Mouse (Mus musculus): ENCODE data around the gene Strc. TPM values are rescaled to one million over a fixed set of nuclear protein-coding genes. Genes with fewer than 3 reads are reported as not detected.

The Strc gene
- polyA plus RNA-seq, 1 experiment from 2014 or later: not detected

DNA sequence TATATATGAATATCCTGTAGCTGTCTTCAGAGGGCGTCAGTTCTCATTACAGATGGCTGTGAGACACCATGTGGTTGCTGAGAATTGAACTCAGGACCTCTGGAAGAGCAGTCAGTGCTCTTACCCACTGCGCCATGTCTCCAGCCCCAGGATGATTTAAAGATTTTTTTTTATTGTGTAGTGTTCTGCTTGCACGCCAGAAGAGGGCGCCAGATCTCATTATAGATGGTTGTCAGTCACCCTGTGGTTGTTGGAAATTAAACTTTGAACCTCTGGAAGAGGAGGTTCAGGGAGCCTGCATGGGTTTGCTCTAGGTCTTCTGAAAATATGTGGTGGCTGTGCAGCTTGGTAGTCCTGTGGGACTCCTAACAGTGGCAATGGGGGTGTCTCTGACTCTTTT lies 21.2 kb upstream of the Strc start:
- Histone ChIP-seq H3K4me3 (replicated peaks) (no peak overlapping the region), H3K4me2 (no peak overlapping the region), H3K27me3 (replicated peaks) (no peaks in the 10 kb centered on the region), H3K9ac (replicated peaks) (no peak overlapping the region), H3K9me3 (replicated peaks) (no peaks in the 10 kb centered on the region), H3K36me3 (peaks cover 3% of the 10 kb centered on the region; the same call in 1 of the 2 replicates), H3K4me1 (peaks cover 10% of the 10 kb centered on the region), H3K27ac (replicated peaks) (no peak overlapping the region)
- 34% methylated on average over 4 of the region's 4 CpGs for whole genome bisulfite sequencing
- ATAC-seq (ENCODE audit: low FRiP score): no peak

- no peak overlapping the region for H3K27ac ChIP-seq (replicated peaks)
- H3K27me3 ChIP-seq (replicated peaks): no peaks in the 10 kb centered on the region
- no peak for ATAC-seq (ENCODE audit: low FRiP score)
- H3K36me3 ChIP-seq: peaks cover 3% of the 10 kb centered on the region; the same call in 1 of the 2 replicates
- no peak overlapping the region for H3K4me3 ChIP-seq (replicated peaks)
- no peaks in the 10 kb centered on the region for H3K9me3 ChIP-seq (replicated peaks)
- no peaks in the 10 kb centered on the region for H3K4me1 ChIP-seq
- no peak overlapping the region for H3K4me2 ChIP-seq
- no peak overlapping the region for H3K9ac ChIP-seq (replicated peaks)
Observed at GRCm38 (mm10) chr2:121403296-121403695, 16.3 kb upstream of the Strc start.

DNA sequence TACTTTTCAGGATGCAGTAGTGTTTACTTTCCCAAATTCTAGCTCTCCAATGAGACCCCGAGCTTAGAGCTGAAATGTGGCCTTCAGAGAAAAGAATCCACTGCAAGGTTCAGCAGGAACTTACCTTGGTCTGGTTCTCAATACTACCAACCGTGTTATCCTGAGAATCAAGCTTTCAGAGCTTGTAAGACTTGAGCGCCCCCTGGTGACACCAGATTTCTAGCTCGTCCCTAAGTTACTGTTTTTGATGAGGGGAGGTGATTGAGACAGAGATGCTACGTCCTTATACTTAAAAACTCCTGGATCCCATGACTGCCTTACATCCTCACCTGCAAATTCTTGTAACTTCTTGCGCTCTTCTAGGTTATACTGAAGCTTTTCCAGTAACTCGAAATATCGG lies 9.7 kb upstream of the Strc start:
- no peak overlapping the region for H3K4me2 ChIP-seq
- 12% methylated on average over 8 of the region's 8 CpGs for WGBS
- no peak overlapping the region for H3K9ac ChIP-seq (replicated peaks)
- peaks cover 5% of the 10 kb centered on the region; the same call in 1 of the 2 replicates for H3K36me3 ChIP-seq
- H3K27ac ChIP-seq (replicated peaks): no peak overlapping the region
- H3K27me3 ChIP-seq (replicated peaks): no peaks in the 10 kb centered on the region
- H3K4me3 ChIP-seq (replicated peaks): no peak overlapping the region
- no peaks in the 10 kb centered on the region for H3K4me1 ChIP-seq
- H3K9me3 ChIP-seq (replicated peaks): no peaks in the 10 kb centered on the region
- no peak for ATAC-seq (ENCODE audit: low FRiP score)

GRCm38 (mm10) chr2:121374766-121375165 lies 12.2 kb downstream of the Strc start:
- Histone ChIP-seq H3K36me3 (no peaks in the 10 kb centered on the region), H3K4me2 (no peak overlapping the region), H3K9me3 (replicated peaks) (no peaks in the 10 kb centered on the region), H3K27me3 (replicated peaks) (no peaks in the 10 kb centered on the region), H3K9ac (replicated peaks) (no peak overlapping the region), H3K4me1 (no peaks in the 10 kb centered on the region), H3K27ac (replicated peaks) (no peak overlapping the region), H3K4me3 (replicated peaks) (no peak overlapping the region)
- ATAC-seq (ENCODE audit: low FRiP score): no peak
- WGBS: 58% methylated on average over 2 of the region's 2 CpGs

GRCm38 (mm10) chr2:121372266-121372665 lies 14.7 kb downstream of the Strc start:
- Histone ChIP-seq H3K27ac (replicated peaks) (no peak overlapping the region), H3K4me3 (replicated peaks) (no peak overlapping the region), H3K9ac (replicated peaks) (no peak overlapping the region), H3K9me3 (replicated peaks) (no peaks in the 10 kb centered on the region), H3K4me2 (no peak overlapping the region), H3K27me3 (replicated peaks) (no peaks in the 10 kb centered on the region), H3K36me3 (no peaks in the 10 kb centered on the region), H3K4me1 (no peaks in the 10 kb centered on the region)
- no peak for ATAC-seq (ENCODE audit: low FRiP score)
- WGBS: 82% methylated on average over 3 of the region's 3 CpGs

GRCm38 (mm10) chr2:121370921-121371320 lies 16.0 kb downstream of the Strc start:
- H3K4me1 ChIP-seq: no peaks in the 10 kb centered on the region
- no peak overlapping the region for H3K4me3 ChIP-seq (replicated peaks)
- H3K27me3 ChIP-seq (replicated peaks): no peaks in the 10 kb centered on the region
- H3K9ac ChIP-seq (replicated peaks): no peak overlapping the region
- no peak overlapping the region for H3K27ac ChIP-seq (replicated peaks)
- ATAC-seq (ENCODE audit: low FRiP score): no peak
- WGBS: 87% methylated on average over 5 of the region's 5 CpGs
- no peak overlapping the region for H3K4me2 ChIP-seq
- H3K9me3 ChIP-seq (replicated peaks): no peaks in the 10 kb centered on the region
- no peaks in the 10 kb centered on the region for H3K36me3 ChIP-seq

DNA sequence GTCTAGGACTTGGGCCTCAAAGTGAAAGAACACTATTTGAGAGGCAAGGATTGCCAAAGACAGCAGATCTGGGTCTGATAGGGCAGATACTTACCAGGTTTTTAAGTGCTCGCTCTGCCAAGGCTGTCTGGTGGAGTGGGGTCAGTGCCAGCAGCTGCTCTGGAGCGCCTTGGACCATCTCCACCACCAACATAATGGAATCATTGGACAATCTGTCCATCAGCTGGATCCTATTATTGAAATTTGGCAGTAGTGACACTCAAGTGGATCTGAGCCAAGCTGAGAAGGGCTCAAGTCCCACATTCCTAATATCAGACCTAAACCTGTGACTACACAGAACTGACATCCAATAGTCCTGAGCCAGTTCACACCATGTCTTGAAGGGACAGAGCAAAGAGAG lies 18.1 kb downstream of the Strc start:
- H3K9ac ChIP-seq (replicated peaks): no peak overlapping the region
- no peak for ATAC-seq (ENCODE audit: low FRiP score)

GRCm38 (mm10) chr2:121363656-121364055 lies 23.3 kb downstream of the Strc start:
- peaks cover 10% of the 10 kb centered on the region; the same call in 1 of the 2 replicates for H3K4me1 ChIP-seq
- 93% methylated on average over 3 of the region's 3 CpGs for WGBS
- H3K36me3 ChIP-seq: peaks cover 7% of the 10 kb centered on the region
- H3K27ac ChIP-seq (replicated peaks): no peak overlapping the region
- H3K4me2 ChIP-seq: no peak overlapping the region
- no peaks in the 10 kb centered on the region for H3K9me3 ChIP-seq (replicated peaks)
- no peak for ATAC-seq (ENCODE audit: low FRiP score)
- peaks cover 7% of the 10 kb centered on the region; the same call in 1 of the 2 replicates for H3K27me3 ChIP-seq (replicated peaks)
- no peak overlapping the region for H3K4me3 ChIP-seq (replicated peaks)
- no peak overlapping the region for H3K9ac ChIP-seq (replicated peaks)

More for the DNA sequence above, 18.1 kb downstream of the Strc start:
- WGBS: 76% methylated on average over 2 of the region's 2 CpGs
- Histone ChIP-seq H3K4me1 (no peaks in the 10 kb centered on the region), H3K36me3 (peaks cover under 1% of the 10 kb centered on the region), H3K4me3 (replicated peaks) (no peak overlapping the region), H3K27ac (replicated peaks) (no peak overlapping the region), H3K9me3 (replicated peaks) (no peaks in the 10 kb centered on the region), H3K4me2 (no peak overlapping the region), H3K27me3 (replicated peaks) (no peaks in the 10 kb centered on the region)

- no peaks in the 10 kb centered on the region for H3K9me3 ChIP-seq (replicated peaks)
- WGBS: 50% methylated on average over 4 of the region's 4 CpGs
- H3K36me3 ChIP-seq: peaks cover 7% of the 10 kb centered on the region
- H3K4me1 ChIP-seq: peaks cover 31% of the 10 kb centered on the region
- no peak for ATAC-seq (ENCODE audit: low FRiP score)
- no peak overlapping the region for H3K27ac ChIP-seq (replicated peaks)
- H3K4me2 ChIP-seq: peak overlapping the region; percentile 56
- peaks cover 18% of the 10 kb centered on the region; the same call in 1 of the 2 replicates for H3K27me3 ChIP-seq (replicated peaks)
- 0 out of 2 replicates have a peak overlapping the region, but pooled peaks have one; percentile 54 for H3K9ac ChIP-seq (replicated peaks)
- H3K4me3 ChIP-seq (replicated peaks): peak overlapping the region; percentile 49
Observed at GRCm38 (mm10) chr2:121359461-121359860, 27.5 kb downstream of the Strc start.

GRCm38 (mm10) chr2:121358381-121358780 lies 28.6 kb downstream of the Strc start:
- Histone ChIP-seq H3K4me3 (replicated peaks) (peak overlapping the region; percentile 49), H3K27me3 (replicated peaks) (peaks cover 18% of the 10 kb centered on the region; the same call in 1 of the 2 replicates), H3K9me3 (replicated peaks) (no peaks in the 10 kb centered on the region), H3K36me3 (peaks cover 2% of the 10 kb centered on the region; the same call in 1 of the 2 replicates), H3K4me1 (peaks cover 36% of the 10 kb centered on the region), H3K27ac (replicated peaks) (peak overlapping the region; percentile 84), H3K9ac (replicated peaks) (peak overlapping the region; percentile 54), H3K4me2 (peak overlapping the region; percentile 56)
- ATAC-seq (ENCODE audit: low FRiP score): peak; percentile 86
- 0% methylated on average over 16 of the region's 16 CpGs for WGBS

DNA sequence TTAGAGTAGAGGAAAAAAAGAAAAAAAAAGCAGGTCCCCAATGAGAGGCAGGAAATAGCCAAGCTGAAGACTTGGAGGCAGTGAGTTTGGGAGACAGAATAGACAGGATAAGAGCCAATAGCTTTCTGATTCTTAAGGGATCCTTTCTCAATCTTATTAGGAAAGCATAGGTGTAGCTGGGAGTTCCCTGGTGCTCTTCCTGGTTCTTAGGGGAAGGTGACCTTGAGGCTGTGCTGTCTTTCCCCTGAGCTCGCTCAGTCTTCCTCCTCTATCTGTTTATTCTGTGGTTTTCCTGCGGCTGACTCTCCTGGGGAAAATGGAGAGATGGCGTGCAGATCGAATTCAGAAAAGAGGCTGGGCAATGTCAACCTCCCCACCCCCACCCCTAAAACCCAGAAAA lies 29.0 kb downstream of the Strc start:
- Histone ChIP-seq H3K36me3 (no peaks in the 10 kb centered on the region), H3K9ac (replicated peaks) (peak overlapping the region; percentile 54), H3K27ac (replicated peaks) (peak overlapping the region; percentile 84), H3K4me3 (replicated peaks) (peak overlapping the region; percentile 49), H3K27me3 (replicated peaks) (peaks cover 18% of the 10 kb centered on the region; the same call in 1 of the 2 replicates), H3K4me1 (peaks cover 36% of the 10 kb centered on the region), H3K4me2 (peak overlapping the region; percentile 56), H3K9me3 (replicated peaks) (no peaks in the 10 kb centered on the region)
- no peak for ATAC-seq (ENCODE audit: low FRiP score)
- WGBS: 2% methylated on average over 4 of the region's 4 CpGs

DNA sequence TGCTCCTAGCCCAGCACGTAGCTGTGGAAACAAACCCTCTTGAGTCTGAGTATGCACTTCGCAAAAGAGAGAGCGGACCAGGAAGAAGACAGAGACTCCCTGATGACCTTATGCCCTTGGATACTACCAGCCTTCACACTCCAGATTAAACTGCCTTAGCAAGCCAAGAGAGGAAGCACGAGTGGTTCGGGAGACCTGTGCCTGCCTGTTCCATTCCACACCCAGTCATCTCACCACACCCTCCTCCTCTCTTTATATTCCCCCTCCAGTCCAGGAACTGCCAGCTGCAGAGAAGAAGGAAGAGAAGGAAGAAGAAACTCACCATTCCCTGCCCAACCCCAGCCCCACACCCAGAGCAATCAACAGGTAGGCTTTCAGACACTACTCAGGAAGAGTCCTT lies 29.5 kb downstream of the Strc start, which contains the start of gene Ckmt1:
TSS of gene Ckmt1 (plus strand) at position 221 of the 400 bp plus-strand sequence.
- ATAC-seq (ENCODE audit: low FRiP score): no peak
- Histone ChIP-seq H3K4me1 (peaks cover 36% of the 10 kb centered on the region), H3K4me2 (peak within 1 kb of the TSS; percentile 56), H3K9ac (replicated peaks) (peak within 1 kb of the TSS; percentile 54), H3K36me3 (no peaks in the 10 kb centered on the region), H3K27me3 (replicated peaks) (peaks cover 18% of the 10 kb centered on the region; the same call in 1 of the 2 replicates), H3K27ac (replicated peaks) (peak within 1 kb of the TSS; percentile 84), H3K9me3 (replicated peaks) (no peaks in the 10 kb centered on the region), H3K4me3 (replicated peaks) (peak within 1 kb of the TSS; percentile 49)
- 72% methylated on average over 5 of the region's 5 CpGs for WGBS

All from neural tube, embryonic 15.5 days (tissue).